Mouse (Mus musculus): ENCODE measurements around the gene Gckr. TPM values are rescaled to one million over a fixed set of nuclear protein-coding genes. Genes with fewer than 3 reads are reported as not detected.
"Not testable (repeated sequence)": the region's sequence is repeated elsewhere in the genome, so short reads cannot be mapped to it uniquely, and the experiment has no call there.

Gene Gckr
- polyA plus RNA-seq, 1 experiment from 2014 or later, result 0.27 TPM

DNA sequence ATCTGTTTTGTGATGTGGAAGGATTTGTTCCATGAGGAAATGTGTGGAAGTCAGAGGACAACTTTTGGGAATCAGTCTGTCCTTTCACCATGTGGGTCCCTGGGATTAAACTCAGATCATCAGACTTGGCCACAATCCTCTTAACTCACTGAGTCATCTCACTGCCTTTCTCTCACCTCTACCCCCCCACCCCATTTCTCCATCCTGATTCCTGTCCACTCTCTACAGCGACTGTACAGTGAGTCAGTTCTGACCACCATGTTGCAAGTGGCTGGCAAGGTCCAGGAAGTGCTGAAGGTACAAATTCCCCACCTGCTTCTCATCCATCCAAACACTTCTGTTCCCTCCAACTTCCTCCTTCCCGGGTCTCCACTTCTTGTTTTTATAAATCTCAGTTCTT is 1.2 kb downstream of the Gckr start:
- Histone ChIP-seq H3K4me1 (replicated peaks) (peaks cover 17% of the 10 kb centered on the region), H3K9ac (no peak overlapping the region), H3K27ac (replicated peaks) (no peak overlapping the region), H3K4me2 (no peak overlapping the region), H3K36me3 (peaks cover 7% of the 10 kb centered on the region), H3K27me3 (no peaks in the 10 kb centered on the region), H3K4me3 (no peak overlapping the region), H3K9me3 (no peaks in the 10 kb centered on the region)
- 61% methylated on average over 2 of the region's 2 CpGs for WGBS
- no peak for ATAC-seq (ENCODE audit: low read depth)

DNA sequence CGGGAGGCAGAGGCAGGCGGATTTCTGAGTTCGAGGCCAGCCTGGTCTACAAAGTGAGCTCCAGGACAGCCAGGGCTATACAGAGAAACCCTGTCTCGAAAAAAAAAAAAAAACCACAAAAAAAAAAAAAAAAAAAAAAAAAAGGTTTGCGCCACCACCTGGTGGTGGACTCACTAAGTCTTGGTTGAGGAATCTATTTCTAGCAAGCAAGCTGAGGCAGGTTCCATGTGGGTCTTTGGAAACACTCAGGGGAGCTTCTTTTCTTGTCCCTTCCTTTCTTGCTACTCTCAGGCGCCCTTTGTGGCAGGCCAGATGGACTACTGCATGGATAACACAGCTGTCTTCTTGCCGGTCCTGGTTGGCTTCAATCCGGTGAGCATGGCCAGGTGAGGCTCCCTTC is 4.6 kb downstream of the Gckr start:
- Histone ChIP-seq H3K9ac (no peak overlapping the region), H3K4me1 (replicated peaks) (no peaks in the 10 kb centered on the region), H3K27me3 (no peaks in the 10 kb centered on the region), H3K36me3 (no peaks in the 10 kb centered on the region), H3K4me3 (no peak overlapping the region), H3K27ac (replicated peaks) (no peak overlapping the region), H3K9me3 (no peaks in the 10 kb centered on the region), H3K4me2 (no peak overlapping the region)
- ATAC-seq (ENCODE audit: low read depth), result no peak
- WGBS, result 72% methylated on average over 8 of the region's 8 CpGs

DNA sequence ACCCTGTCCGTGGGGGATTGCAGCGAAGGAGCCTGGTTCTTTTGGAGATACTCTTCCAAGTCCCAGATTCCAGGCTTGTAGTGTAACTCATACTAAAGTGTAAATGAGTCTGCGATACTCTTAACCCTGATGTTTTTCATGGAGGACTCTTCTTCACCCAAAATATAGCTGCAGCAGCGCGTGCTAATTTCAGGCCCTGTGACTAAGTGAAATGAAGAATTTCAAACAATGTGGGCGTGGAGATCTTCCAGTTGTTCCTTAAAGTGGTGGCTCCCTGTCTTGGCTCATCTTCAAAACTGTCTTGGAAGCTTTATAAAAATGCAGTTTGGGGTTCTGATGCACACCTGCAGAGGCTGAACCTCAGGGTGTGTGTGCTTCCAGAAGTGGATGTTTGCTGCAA is 5.8 kb downstream of the Gckr start:
- Histone ChIP-seq H3K36me3 (no peaks in the 10 kb centered on the region), H3K4me3 (no peak overlapping the region), H3K9ac (no peak overlapping the region), H3K27me3 (no peaks in the 10 kb centered on the region), H3K27ac (replicated peaks) (no peak overlapping the region), H3K9me3 (no peaks in the 10 kb centered on the region), H3K4me2 (no peak overlapping the region), H3K4me1 (replicated peaks) (no peaks in the 10 kb centered on the region)
- no peak for ATAC-seq (ENCODE audit: low read depth)
- WGBS, result 88% methylated on average over 6 of the region's 6 CpGs

DNA sequence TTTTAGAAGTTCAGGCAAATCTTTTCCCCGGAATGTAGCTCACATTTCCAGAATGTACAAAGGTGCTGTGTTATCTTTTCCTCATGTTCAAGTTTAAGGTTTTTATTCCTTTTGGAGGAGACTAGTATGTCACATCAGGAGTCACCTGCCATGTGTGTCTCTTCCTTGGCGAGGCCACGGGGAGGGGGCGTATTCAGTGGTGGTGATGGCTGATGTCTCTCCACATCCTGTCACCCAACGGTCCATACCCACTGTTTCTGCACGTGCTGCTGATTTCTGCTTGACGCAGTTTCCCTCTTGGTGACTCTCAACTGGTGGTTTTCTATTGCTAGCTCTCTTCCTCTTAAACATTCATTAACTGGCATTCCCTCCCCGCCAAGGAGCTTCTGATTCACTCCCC is 15.6 kb downstream of the Gckr start:
- Histone ChIP-seq H3K9me3 (no peaks in the 10 kb centered on the region), H3K36me3 (no peaks in the 10 kb centered on the region), H3K4me2 (no peak overlapping the region), H3K4me1 (replicated peaks) (no peaks in the 10 kb centered on the region), H3K27ac (replicated peaks) (no peak overlapping the region), H3K27me3 (no peaks in the 10 kb centered on the region), H3K4me3 (no peak overlapping the region), H3K9ac (no peak overlapping the region)
- WGBS, result 94% methylated on average over 8 of the region's 8 CpGs
- no peak for ATAC-seq (ENCODE audit: low read depth)

DNA sequence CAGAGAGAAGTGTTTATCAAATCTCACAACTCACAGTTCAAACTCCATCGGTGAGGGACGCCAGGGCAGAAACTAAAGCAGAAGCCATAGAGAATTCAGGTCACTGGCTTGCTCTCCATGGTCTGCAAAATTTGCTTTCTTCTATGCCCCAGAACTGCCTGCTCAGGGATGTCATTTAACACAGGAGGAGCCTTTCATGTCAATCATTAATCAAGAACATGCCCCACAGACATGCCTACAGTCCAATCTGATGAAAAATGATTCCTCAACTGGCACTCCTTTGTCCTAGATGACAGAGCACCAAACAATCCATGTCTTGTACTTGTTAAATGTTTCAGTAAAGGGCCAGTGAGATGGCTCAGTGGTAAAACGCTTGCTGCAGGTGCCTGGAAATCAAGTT is 25.5 kb downstream of the Gckr start:
- H3K27ac ChIP-seq (replicated peaks), result no peak overlapping the region
- no peaks in the 10 kb centered on the region for H3K4me1 ChIP-seq (replicated peaks)
- 87% methylated on average over 3 of the region's 3 CpGs for whole genome bisulfite sequencing
- no peaks in the 10 kb centered on the region for H3K9me3 ChIP-seq
- no peaks in the 10 kb centered on the region for H3K36me3 ChIP-seq
- no peak overlapping the region for H3K4me2 ChIP-seq
- no peaks in the 10 kb centered on the region for H3K27me3 ChIP-seq
- no peak overlapping the region for H3K9ac ChIP-seq
- no peak for ATAC-seq (ENCODE audit: low read depth)
- no peak overlapping the region for H3K4me3 ChIP-seq

DNA sequence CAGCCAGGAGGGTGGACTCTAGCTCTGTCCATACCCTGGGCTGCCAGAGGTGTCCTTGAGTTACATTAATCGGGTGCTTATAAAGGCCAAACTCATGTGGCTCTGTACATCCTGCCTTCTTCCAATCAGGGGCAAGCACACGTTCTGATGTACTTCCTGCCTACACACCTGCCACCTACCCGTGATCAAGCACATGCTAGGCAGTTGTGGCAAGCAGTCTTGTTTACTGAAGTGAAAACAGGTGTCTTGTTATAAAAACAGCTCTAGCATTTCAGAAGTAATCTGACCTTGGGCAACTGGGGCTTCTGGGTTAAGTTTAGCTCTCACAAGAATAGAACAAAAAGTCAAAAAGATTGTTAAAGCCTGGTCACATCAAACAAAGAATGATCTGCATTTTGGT is 26.8 kb downstream of the Gckr start:
- Histone ChIP-seq H3K9ac (no peak overlapping the region), H3K27me3 (no peaks in the 10 kb centered on the region), H3K4me2 (no peak overlapping the region), H3K27ac (replicated peaks) (no peak overlapping the region), H3K4me1 (replicated peaks) (no peaks in the 10 kb centered on the region), H3K36me3 (no peaks in the 10 kb centered on the region), H3K9me3 (no peaks in the 10 kb centered on the region), H3K4me3 (no peak overlapping the region)
- WGBS, result 69% methylated on average over 3 of the region's 3 CpGs
- ATAC-seq (ENCODE audit: low read depth), result no peak

DNA sequence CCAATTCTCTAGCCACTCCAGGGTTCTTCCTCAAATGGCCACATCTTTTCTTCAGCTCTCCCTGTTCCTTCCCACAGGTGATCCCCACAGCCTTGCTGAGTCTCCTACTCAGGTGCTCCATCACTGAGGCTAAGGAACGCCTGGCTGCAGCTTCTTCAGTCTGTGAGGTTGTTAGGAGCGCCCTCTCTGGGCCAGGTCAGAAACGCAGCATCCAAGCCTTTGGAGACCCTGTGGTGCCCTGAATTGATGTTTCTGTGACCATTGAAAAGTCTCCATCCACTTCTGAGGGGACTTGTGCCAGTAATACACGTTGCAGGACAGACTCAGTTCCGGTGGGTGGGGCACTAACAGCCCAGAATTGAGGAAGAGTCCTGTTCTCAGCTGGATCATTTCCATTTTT is 29.6 kb downstream of the Gckr start:
- Histone ChIP-seq H3K9ac (no peak overlapping the region), H3K27me3 (no peaks in the 10 kb centered on the region), H3K4me1 (replicated peaks) (no peaks in the 10 kb centered on the region), H3K4me2 (no peak overlapping the region), H3K36me3 (no peaks in the 10 kb centered on the region), H3K27ac (replicated peaks) (no peak overlapping the region), H3K4me3 (no peak overlapping the region), H3K9me3 (no peaks in the 10 kb centered on the region)
- no peak for ATAC-seq (ENCODE audit: low read depth)
- 28% methylated on average over 5 of the region's 5 CpGs for WGBS

DNA sequence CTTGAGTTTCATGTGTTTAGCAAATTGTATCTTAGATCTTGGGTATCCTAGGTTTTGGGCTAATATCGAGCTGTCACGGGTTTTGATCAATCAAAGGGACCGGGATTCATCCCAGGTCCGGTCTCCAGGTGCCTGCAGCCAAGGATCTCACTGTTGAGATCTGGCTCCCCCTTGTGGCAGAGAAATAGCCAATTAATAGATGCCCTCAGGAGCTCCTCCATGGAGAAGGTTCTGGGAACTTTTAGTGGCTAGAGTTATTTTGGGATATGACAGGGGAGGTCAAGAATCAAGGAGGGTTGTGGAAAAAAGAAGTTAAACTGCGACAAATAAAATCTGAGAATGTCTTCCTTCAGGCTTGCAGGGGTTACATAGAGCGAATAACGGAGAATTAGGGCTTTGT is 31.0 kb downstream of the Gckr start:
- Histone ChIP-seq H3K36me3 (no peaks in the 10 kb centered on the region), H3K27me3 (no peaks in the 10 kb centered on the region), H3K4me3 (no peak overlapping the region), H3K9ac (no peak overlapping the region), H3K4me2 (no peak overlapping the region), H3K27ac (replicated peaks) (no peak overlapping the region), H3K4me1 (replicated peaks) (no peaks in the 10 kb centered on the region), H3K9me3 (0 out of 2 replicates have a peak, but pooled peaks cover 3% of the 10 kb centered on the region)
- no peak for ATAC-seq (ENCODE audit: low read depth)
- 40% methylated on average over 7 of the region's 7 CpGs for WGBS

DNA sequence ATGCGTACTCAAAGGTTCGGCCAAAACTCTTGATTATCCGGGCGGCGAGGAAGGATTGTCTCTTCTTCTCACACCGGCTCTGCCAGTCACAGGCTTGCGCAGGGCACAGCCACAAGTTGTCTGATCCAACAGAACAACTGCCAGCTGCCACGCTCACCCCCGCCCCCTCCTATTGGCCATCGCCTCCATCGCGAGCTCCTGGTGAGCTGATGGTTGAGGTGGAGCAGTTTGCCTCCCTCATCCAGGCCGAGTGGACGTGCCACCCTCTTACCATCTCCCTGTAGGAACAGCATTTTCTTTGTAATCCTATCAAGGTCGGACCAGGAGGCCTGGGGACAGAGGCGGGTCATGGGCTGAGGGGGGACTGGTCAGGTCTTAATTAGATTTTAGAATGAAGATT is 60.3 kb downstream of the Gckr start:
- H3K4me1 ChIP-seq (replicated peaks); H3K27me3 ChIP-seq; ATAC-seq (ENCODE audit: low read depth); H3K4me2 ChIP-seq; H3K27ac ChIP-seq (replicated peaks); H3K4me3 ChIP-seq; H3K9me3 ChIP-seq; H3K9ac ChIP-seq; H3K36me3 ChIP-seq: not testable (repeated sequence)
- WGBS, result 84% methylated on average over 16 of the region's 16 CpGs

DNA sequence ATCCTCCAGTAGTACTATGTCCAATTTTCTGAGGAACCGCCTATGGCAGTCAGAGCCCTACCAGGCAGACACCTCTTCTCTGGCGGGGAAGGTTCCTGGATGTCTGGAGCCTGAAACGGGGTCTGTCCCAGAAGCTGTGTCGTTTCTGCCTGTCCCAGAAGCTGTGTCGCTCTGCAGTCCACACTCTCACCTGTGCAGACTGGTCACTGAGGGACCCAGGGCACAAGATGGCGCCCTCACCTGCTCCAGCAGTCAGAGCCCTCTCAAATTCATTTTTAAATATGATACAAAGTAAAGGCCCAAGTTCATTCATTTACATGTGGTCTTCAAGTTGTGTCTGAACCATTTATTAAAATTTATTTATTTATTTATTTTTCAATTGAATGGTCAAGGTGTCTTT is 63.7 kb downstream of the Gckr start:
- 83% methylated on average over 6 of the region's 6 CpGs for WGBS
- H3K36me3 ChIP-seq, result no peaks in the 10 kb centered on the region
- no peak overlapping the region for H3K9ac ChIP-seq
- H3K27me3 ChIP-seq, result no peaks in the 10 kb centered on the region
- H3K4me2 ChIP-seq, result no peak overlapping the region
- H3K4me1 ChIP-seq (replicated peaks), result no peaks in the 10 kb centered on the region
- ATAC-seq (ENCODE audit: low read depth), result no peak
- no peak overlapping the region for H3K27ac ChIP-seq (replicated peaks)
- no peak overlapping the region for H3K4me3 ChIP-seq
- H3K9me3 ChIP-seq, result no peaks in the 10 kb centered on the region

Other genes with a start within 250 kb of the Gckr start
- 154 and 183 TPM in 2 replicates for gene Atraid, start 249.1 kb upstream of the Gckr start, polyA plus RNA-seq (2015; fragmentation: Nextera tagmentation; extraction: Ambion mirVana)
- gene Slc5a6, start 248.5 kb upstream of the Gckr start, polyA plus RNA-seq (2015; fragmentation: Nextera tagmentation; extraction: Ambion mirVana), result 12.9 and 13.7 TPM in 2 replicates
- gene Cad, start 242.7 kb upstream of the Gckr start, polyA plus RNA-seq (2015; fragmentation: Nextera tagmentation; extraction: Ambion mirVana), result 13.4 and 14.7 TPM in 2 replicates
- not detected in 2 replicates for gene Dnajc5g, start 191.2 kb upstream of the Gckr start, polyA plus RNA-seq (2015; fragmentation: Nextera tagmentation; extraction: Ambion mirVana)
- gene Slc30a3, start 189.2 kb upstream of the Gckr start, polyA plus RNA-seq (2015; fragmentation: Nextera tagmentation; extraction: Ambion mirVana), result 26.2 and 28.9 TPM in 2 replicates
- gene Trim54, start 180.7 kb upstream of the Gckr start, polyA plus RNA-seq (2015; fragmentation: Nextera tagmentation; extraction: Ambion mirVana), result 0.40 and 0.62 TPM in 2 replicates
- gene Ucn, start 158.6 kb upstream of the Gckr start, polyA plus RNA-seq (2015; fragmentation: Nextera tagmentation; extraction: Ambion mirVana), result not detected in 2 replicates
- 50.4 and 55.5 TPM in 2 replicates for gene Mpv17, start 143.2 kb upstream of the Gckr start, polyA plus RNA-seq (2015; fragmentation: Nextera tagmentation; extraction: Ambion mirVana)
- 0.71 and 1.3 TPM in 2 replicates for gene Gm29609, start 117.5 kb upstream of the Gckr start, polyA plus RNA-seq (2015; fragmentation: Nextera tagmentation; extraction: Ambion mirVana)
- gene Gtf3c2, start 117.3 kb upstream of the Gckr start, polyA plus RNA-seq (2015; fragmentation: Nextera tagmentation; extraction: Ambion mirVana), result 65.7 and 69.4 TPM in 2 replicates
- 114 and 119 TPM in 2 replicates for gene Snx17, start 104.2 kb upstream of the Gckr start, polyA plus RNA-seq (2015; fragmentation: Nextera tagmentation; extraction: Ambion mirVana)
- gene Eif2b4, start 104.0 kb upstream of the Gckr start, polyA plus RNA-seq (2015; fragmentation: Nextera tagmentation; extraction: Ambion mirVana), result 67.5 and 76.4 TPM in 2 replicates
- gene Zfp513, start 95.1 kb upstream of the Gckr start, polyA plus RNA-seq (2015; fragmentation: Nextera tagmentation; extraction: Ambion mirVana), result 15.2 and 19.3 TPM in 2 replicates
- 161 and 170 TPM in 2 replicates for gene Ppm1g, start 76.8 kb upstream of the Gckr start, polyA plus RNA-seq (2015; fragmentation: Nextera tagmentation; extraction: Ambion mirVana)
- 164 and 171 TPM in 2 replicates for gene Nrbp1, start 56.6 kb upstream of the Gckr start, polyA plus RNA-seq (2015; fragmentation: Nextera tagmentation; extraction: Ambion mirVana)
- not detected in 2 replicates for gene Gm9970, start 56.2 kb upstream of the Gckr start, polyA plus RNA-seq (2015; fragmentation: Nextera tagmentation; extraction: Ambion mirVana)
- gene Krtcap3, start 45.8 kb upstream of the Gckr start, polyA plus RNA-seq (2015; fragmentation: Nextera tagmentation; extraction: Ambion mirVana), result 4.5 and 4.7 TPM in 2 replicates
- 33.3 and 36.7 TPM in 2 replicates for gene Ift172, start 6.3 kb upstream of the Gckr start, polyA plus RNA-seq (2015; fragmentation: Nextera tagmentation; extraction: Ambion mirVana)
- 79.1 and 82.0 TPM in 2 replicates for gene Fndc4, start 1.4 kb upstream of the Gckr start, polyA plus RNA-seq (2015; fragmentation: Nextera tagmentation; extraction: Ambion mirVana)
- gene Zfp512, start 155.0 kb downstream of the Gckr start, polyA plus RNA-seq (2015; fragmentation: Nextera tagmentation; extraction: Ambion mirVana), result 103 and 109 TPM in 2 replicates
- not detected in 2 replicates for gene 4930548H24Rik, start 188.3 kb downstream of the Gckr start, polyA plus RNA-seq (2015; fragmentation: Nextera tagmentation; extraction: Ambion mirVana)
- 68.5 and 76.7 TPM in 2 replicates for gene Gpn1, start 197.3 kb downstream of the Gckr start, polyA plus RNA-seq (2015; fragmentation: Nextera tagmentation; extraction: Ambion mirVana)
- 32.0 and 39.7 TPM in 2 replicates for gene Slc4a1ap, start 229.6 kb downstream of the Gckr start, polyA plus RNA-seq (2015; fragmentation: Nextera tagmentation; extraction: Ambion mirVana)
- gene Supt7l, start 230.4 kb downstream of the Gckr start, polyA plus RNA-seq (2015; fragmentation: Nextera tagmentation; extraction: Ambion mirVana), result 27.0 and 27.5 TPM in 2 replicates